Mouse (Mus musculus): ENCODE results near the gene Prex1.

GRCm38 (mm10) chr2:166541112-166541928, 172.3 kb downstream of the Prex1 start:
- TF ChIP-seq CTCF (IDR thresholded peaks at IDR 0.05; ENCODE audit: extremely low read depth, insufficient read length, insufficient replicate concordance, low read depth, low read length) = no peak
- no peak for TF ChIP-seq POLR2A (IDR thresholded peaks at IDR 0.05; ENCODE audit: low read depth, low read length)

Data from small intestine, adult 2 months (tissue).